Mouse (Mus musculus) bone marrow, adult 2 months (tissue): Measurements from ENCODE around the gene Snrpe.

ENCODE experiments used
- CTCF ChIP-seq: fragments of 200-500 bp; IDR thresholded peaks from 2 replicates; pipeline ENCODE4 v1.5.1; 2011; ENCODE audit warnings: low read length, control low read depth; ENCODE audit not compliant: control insufficient read depth, insufficient read depth
- POLR2A ChIP-seq: fragments of 200-500 bp; IDR thresholded peaks from 2 replicates; pipeline ENCODE4 v1.6.1; 2011; ENCODE audit warnings: low read depth, mild to moderate bottlenecking, control low read depth, low read length, borderline replicate concordance; ENCODE audit not compliant: control insufficient read depth

DNA sequence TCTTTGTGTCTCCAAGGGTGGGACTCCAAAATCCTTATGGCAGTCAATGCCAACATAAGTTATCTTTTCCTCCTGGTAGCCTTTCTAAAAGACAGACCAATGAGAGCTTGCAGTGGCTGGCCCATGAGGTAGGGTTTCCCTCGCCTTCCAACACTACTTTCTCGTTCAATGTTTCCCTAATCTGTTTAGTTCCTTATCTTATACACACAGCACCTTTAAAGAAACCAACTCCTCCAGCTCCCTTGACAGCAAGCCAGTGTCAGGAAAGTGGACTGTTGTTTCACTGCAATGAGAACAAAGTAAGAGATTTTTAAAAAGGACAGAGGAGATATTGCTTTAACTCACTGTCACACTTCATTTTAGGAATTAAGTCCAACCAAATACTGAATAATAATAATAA, 7.8 kb upstream of the Snrpe start:
- TF ChIP-seq POLR2A (no peak), CTCF (no peak)
